Mouse (Mus musculus) lung, adult 2 months (tissue): ENCODE data around the gene Uqcrh. TPM values are rescaled to one million over a fixed set of nuclear protein-coding genes. Genes with fewer than 3 reads are reported as not detected.

Source experiments
- DNase-seq: peaks from one replicate; pipeline ENCODE4 v3.0.0; 2022
- H3K4me1 ChIP-seq: fragments of 200-500 bp; 2 replicates; pipeline ENCODE4 v1.6.1; 2011; ENCODE audit warnings: low read length; ENCODE audit not compliant: control insufficient read depth, insufficient read depth
- H3K4me3 ChIP-seq: fragments of 200-500 bp; replicated peaks from 2 replicates; pipeline ENCODE3; 2011; ENCODE audit warnings: low read depth, mild to moderate bottlenecking, control low read depth, low read length; ENCODE audit errors: extremely low read depth
- CTCF ChIP-seq: fragments of 200-500 bp; IDR thresholded peaks from 2 replicates; pipeline ENCODE4 v1.5.1; 2011; ENCODE audit warnings: mild to moderate bottlenecking, low read length, control low read depth; ENCODE audit not compliant: insufficient read depth
- POLR2A ChIP-seq: fragments of 200-500 bp; IDR thresholded peaks from 2 replicates; pipeline ENCODE4 v1.6.1; 2011; ENCODE audit warnings: low read depth, mild to moderate bottlenecking, control low read depth, low read length, borderline replicate concordance; ENCODE audit errors: extremely low read depth
- WGBS: fragments of 180-500 bp; shearing (Covaris S2); methylation state at CpG from one replicate; pipeline ENCODE4 v1.1.7; 2018; 5-methylcytosine and 5-hydroxymethylcytosine counted together
- polyA plus RNA-seq: library from polyadenylated mRNA; depleted of rRNA; stranded (reverse); fragments of >200 nt; gene quantifications from 2 replicates; pipeline ENCODE4 v1.2.3, GENCODE M21; 2012

Gene Uqcrh
- polyA plus RNA-seq, 1 experiment: 113 TPM

GRCm38 (mm10) chr4:116088510-116089249 lies 13.8 kb upstream of the Uqcrh start:
- Histone ChIP-seq H3K4me3 (no peak overlapping the region), H3K4me1 (no peaks in the 10 kb centered on the region)
- no peak for DNase-seq
- TF ChIP-seq CTCF (no peak), POLR2A (no peak)
- WGBS: 90% methylated on average over 23 of the region's 23 CpGs

DNA sequence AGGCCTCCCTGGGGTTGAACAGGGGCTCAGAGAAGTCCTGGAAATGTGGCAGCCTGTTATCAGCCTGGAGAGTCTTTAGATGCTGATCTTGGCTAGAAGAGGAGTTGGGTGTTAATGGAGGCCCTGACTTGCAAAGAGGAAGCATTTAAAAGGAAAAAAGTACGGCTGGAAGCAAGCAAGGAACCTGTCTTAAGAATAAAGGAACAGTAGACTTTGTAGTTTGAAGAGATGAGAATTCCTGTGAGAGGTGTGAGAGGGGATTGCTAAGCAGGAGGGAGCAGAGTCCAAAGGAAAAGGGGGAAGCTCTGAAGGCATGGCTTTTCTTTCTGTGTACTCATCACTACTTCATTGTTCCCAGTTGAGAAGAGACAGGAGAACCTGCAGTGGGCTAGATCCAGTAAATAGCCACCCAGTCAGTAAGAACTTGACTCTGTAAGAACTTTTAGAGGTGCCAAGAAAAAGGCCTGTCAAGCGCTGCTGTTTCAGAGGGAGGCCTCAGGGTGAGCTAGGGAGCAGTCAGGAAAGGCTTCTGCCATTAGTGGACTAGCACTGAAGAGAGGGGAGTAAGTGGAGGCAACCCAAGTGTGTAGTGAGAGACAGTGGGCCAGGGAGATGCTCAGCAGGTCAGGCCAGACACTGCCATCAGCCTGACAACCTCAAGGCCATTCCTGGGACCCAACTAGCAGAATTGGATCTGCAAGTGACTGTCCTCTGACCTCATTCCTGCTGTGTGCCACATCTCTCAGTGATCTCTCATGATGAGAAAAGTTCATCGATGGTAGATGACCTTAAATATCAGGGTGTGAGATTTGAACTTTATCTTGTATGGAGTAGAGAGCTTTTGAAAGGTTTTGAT lies 2.6 kb upstream of the Uqcrh start:
- no peak for TF ChIP-seq CTCF
- TF ChIP-seq POLR2A: no peak
- 48% methylated on average over 3 of the region's 3 CpGs for WGBS
- no peak overlapping the region for H3K4me3 ChIP-seq
- DNase-seq: no peak
- H3K4me1 ChIP-seq: peaks cover 17% of the 10 kb centered on the region

GRCm38 (mm10) chr4:116076369-116077231 lies 1.7 kb upstream of the Uqcrh start:
- peaks cover 17% of the 10 kb centered on the region for H3K4me1 ChIP-seq
- peak overlapping the region; percentile 86 for H3K4me3 ChIP-seq
- WGBS: 3% methylated on average over 37 of the region's 37 CpGs
- no peak for TF ChIP-seq POLR2A
- no peak for TF ChIP-seq CTCF
- no peak for DNase-seq

DNA sequence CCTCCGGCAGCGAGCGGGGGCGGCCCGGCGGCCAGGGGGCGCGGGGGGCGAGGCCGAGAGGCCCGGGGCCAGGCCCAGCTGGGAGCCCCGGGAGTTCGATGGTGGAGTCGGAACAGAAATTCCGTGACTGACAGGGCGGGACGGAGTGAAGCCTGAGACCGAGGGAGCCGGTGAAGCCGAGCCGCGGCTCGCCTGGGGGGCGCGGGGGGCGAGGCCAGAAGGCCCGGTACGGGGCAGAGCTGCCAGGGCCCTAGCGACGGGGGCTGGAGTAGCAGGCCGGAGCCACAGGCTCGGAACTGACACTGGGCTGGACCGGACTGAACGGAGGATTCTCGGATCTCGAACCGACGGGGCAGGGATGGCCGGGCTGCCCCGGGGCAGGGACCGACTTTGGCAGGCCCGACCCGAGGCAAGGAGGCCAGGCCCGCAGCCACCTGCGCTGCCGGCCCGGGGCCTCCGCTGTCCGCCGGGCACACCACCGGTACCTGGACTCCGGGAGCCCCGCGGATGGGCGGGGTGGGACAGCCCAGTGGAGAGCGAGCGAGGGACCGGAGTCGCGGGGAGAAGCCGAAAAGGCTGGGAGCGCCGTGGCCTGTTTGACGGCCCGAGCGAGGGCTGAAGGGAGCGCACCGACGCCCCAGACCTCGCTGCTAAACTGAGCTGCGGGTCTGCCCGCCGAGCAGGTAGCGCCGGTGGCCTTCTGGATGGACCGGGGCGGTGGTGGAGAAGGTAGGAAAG lies 929 bp upstream of the Uqcrh start:
- DNase-seq: peak; percentile 78
- peaks cover 17% of the 10 kb centered on the region for H3K4me1 ChIP-seq
- no peak for TF ChIP-seq CTCF
- 0 out of 2 replicates have a peak, but pooled peaks have one; percentile 1 for TF ChIP-seq POLR2A
- WGBS: under 1% methylated on average over 75 of the region's 77 CpGs
- peak overlapping the region; percentile 86 for H3K4me3 ChIP-seq

DNA sequence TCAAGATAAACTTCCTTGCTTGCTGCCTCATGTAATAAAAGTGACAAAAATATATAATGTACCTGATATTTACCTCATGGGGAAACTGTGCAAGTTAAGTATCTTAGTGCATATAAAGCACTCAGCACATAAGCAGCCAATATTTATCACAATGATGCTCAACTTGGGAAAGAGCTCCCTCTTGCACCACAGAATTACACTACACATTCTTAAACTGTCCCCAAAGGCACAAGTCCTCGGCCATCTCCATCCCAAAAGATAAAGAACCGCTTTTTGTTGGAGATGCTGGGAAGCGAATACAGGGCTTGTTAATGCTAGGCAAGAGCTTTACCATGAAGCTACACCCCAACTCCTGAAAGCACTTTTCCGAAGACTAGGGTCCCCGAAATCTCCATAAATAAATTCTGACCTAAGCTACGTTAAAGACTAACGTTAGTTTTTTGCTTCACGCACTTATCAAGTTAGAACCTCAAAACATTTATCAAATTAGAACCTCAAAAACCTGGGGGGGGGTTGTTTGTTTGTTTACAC lies 661 bp downstream of the Uqcrh start:
- Histone ChIP-seq H3K4me1 (peaks cover 17% of the 10 kb centered on the region), H3K4me3 (peak overlapping the region; percentile 97)
- TF ChIP-seq POLR2A (no peak), CTCF (no peak)
- no peak for DNase-seq
- under 1% methylated on average over 8 of the region's 8 CpGs for WGBS

GRCm38 (mm10) chr4:116073146-116073545 lies 1.7 kb downstream of the Uqcrh start:
- TF ChIP-seq CTCF (peak; percentile 6; the same call in 1 of the 2 replicates), POLR2A (no peak)
- Histone ChIP-seq H3K4me3 (no peak overlapping the region), H3K4me1 (peaks cover 17% of the 10 kb centered on the region)
- DNase-seq: no peak
- 45% methylated on average over 4 of the region's 4 CpGs for WGBS

DNA sequence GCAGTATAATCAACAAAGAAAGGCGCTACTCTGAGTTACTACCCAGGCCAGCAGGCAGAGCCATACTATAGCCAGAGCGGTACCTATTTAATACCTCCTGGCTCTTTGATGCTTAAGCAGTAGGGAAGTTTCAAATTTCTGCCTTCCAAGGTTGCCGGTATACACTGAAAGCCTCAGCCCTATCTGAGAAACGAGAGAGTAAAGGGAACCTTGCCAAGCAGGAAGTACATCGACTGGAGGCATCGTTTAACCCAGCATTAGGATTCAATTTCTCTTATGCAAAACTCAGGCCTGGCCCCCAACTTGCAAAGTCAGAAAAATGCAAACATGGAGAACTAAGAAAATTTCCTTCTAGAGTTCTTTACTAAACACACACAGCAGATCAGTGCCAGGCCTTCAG lies 4.8 kb downstream of the Uqcrh start:
- no peak for DNase-seq
- TF ChIP-seq CTCF: no peak
- TF ChIP-seq POLR2A: no peak
- Histone ChIP-seq H3K4me1 (peaks cover 3% of the 10 kb centered on the region), H3K4me3 (no peak overlapping the region)
- WGBS: 45% methylated on average over 6 of the region's 6 CpGs

- no peak for DNase-seq
- Histone ChIP-seq H3K4me3 (no peak overlapping the region), H3K4me1 (no peaks in the 10 kb centered on the region)
- TF ChIP-seq POLR2A: no peak
- no peak for TF ChIP-seq CTCF
- WGBS: 30% methylated on average over 1 of the region's 1 CpGs
Measured at GRCm38 (mm10) chr4:116063855-116064254, 11.0 kb downstream of the Uqcrh start.
